In the genomic region with DNA sequence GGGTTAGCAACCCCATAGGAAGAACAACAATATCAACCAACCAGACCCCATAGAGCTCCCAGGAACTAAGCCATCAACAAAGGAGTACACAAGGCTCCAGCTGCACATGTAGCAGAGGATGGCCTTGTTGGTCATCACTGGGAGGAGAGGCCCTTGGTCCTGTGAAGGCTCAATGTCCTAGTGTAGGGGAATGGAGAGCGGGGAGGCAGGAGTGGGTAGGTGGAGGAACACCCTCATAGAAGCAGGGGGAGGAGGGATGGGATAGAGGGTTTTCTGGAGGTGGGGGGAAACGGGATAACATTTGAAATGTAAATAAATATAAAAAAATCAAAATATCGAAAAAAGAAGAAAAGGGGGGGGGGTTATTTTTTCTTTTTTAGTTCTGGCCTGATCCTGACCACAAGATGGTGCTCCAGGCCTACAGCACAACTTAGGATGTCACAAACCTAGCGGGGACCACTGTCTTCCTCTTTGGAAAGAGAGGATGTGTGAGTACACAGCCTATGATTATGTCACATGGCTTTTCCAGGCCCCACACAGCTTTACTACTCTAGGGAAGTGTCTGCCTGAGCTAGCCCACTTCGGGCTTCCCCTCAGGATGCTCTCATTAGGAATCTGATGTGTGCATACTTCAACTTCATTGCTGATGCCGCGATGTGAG, we compare ENCODE assay signal across 8 mouse cellular contexts. TPM values are rescaled to one million over a fixed set of nuclear protein-coding genes. Genes with fewer than 3 reads are reported as not detected.
DNase-seq lines count a peak whose midpoint lies in the region.

No protein-coding gene starts in this region.

- intact Hi-C loops in heart, postnatal 36 days (cut with DNase I), result loop anchor here (1.0 to 5.0 kb wide), 4 partner anchors 211 to 726 kb away; no protein-coding TSS in a partner anchor

- DNase-seq in gastrocnemius, adult 18-20 months (ENCODE audit: low spot score), result peak; percentile 31
- DNase-seq in gastrocnemius, adult 8-10 months (ENCODE audit: low spot score in 2 of 2), result no peak
- peak; percentile 7 for DNase-seq in ovary, postnatal 14 days (ENCODE audit: low spot score)
- DNase-seq in ovary, postnatal 10 days (ENCODE audit: low spot score), result no peak
- peak; percentile 13 to 35 for DNase-seq in heart, postnatal 36 days
- DNase-seq in lung, postnatal 14 days, result peak; percentile 33
- DNase-seq in yolk sac, embryonic 10.5 days (ENCODE audit: low spot score), result no peak
- no peak for DNase-seq in cerebellum, adult 11 months

RNA-seq across cellular contexts. Expression of a gene that starts 10.5 kb away (rescaled TPM):
- total RNA-seq in gastrocnemius, adult 18-20 months (2021), result 10 to 100 TPM in 1 of 2 experiments, 1 to 10 TPM in 1; 9.5 to 12.1 TPM
- 10 to 100 TPM in 1 of 4 experiments, 1 to 10 TPM in 3; 9.1 to 14.7 (median 9.3) TPM for total RNA-seq in gastrocnemius, adult 8-10 months (2022)
- 10 to 100 TPM; 17.0 to 19.7 TPM for total RNA-seq in heart, postnatal 36 days (2021)

RNA-seq across cellular contexts. Expression of a gene that starts 10.6 kb away (rescaled TPM):
- total RNA-seq in gastrocnemius, adult 18-20 months (2021), result 10 to 100 TPM; 31.4 to 31.5 TPM
- 10 to 100 TPM; 30.4 to 34.7 (median 33.1) TPM for total RNA-seq in gastrocnemius, adult 8-10 months (2022)
- 10 to 100 TPM; 66.7 to 74.2 TPM for total RNA-seq in heart, postnatal 36 days (2021)

Comparison
In these comparisons a context has a peak if more than half of its experiments do, and no peak if none do; other contexts are left out.
1. DNase-seq: peak in gastrocnemius, adult 18-20 months (single experiment), ovary, postnatal 14 days (single experiment), heart, postnatal 36 days (2 of 2) and lung, postnatal 14 days (single experiment); none in gastrocnemius, adult 8-10 months (0 of 2), ovary, postnatal 10 days (single experiment), yolk sac, embryonic 10.5 days (single experiment) and cerebellum, adult 11 months (single experiment).